Mouse (Mus musculus): Measurements from ENCODE around the gene Inafm1. TPM values are rescaled to one million over a fixed set of nuclear protein-coding genes. Genes with fewer than 3 reads are reported as not detected.

Inafm1 gene
- total RNA-seq, 2 experiments from 2014 or later: 4.3 TPM; not detected in 1

Other genes starting within 250 kb of the Inafm1 start
- gene Bicra, start 225.7 kb downstream of the Inafm1 start, total RNA-seq (2015; ENCODE audit: low replicate concordance): 6.5 and 20.9 TPM in 2 replicates
- gene Bicra, start 225.7 kb downstream of the Inafm1 start, total RNA-seq (2017; ENCODE audit: low replicate concordance): 0.14 and 2.2 TPM in 2 replicates
- not detected in 2 replicates for gene Zfp541, start 211.8 kb downstream of the Inafm1 start, total RNA-seq (2015; ENCODE audit: low replicate concordance)
- gene Zfp541, start 211.8 kb downstream of the Inafm1 start, total RNA-seq (2017; ENCODE audit: low replicate concordance): 0.28 TPM in 1 of 2 replicates, not detected in the other
- gene Napa, start 175.2 kb downstream of the Inafm1 start, total RNA-seq (2015; ENCODE audit: low replicate concordance): 106 and 149 TPM in 2 replicates
- 82.2 and 96.3 TPM in 2 replicates for gene Napa, start 175.2 kb downstream of the Inafm1 start, total RNA-seq (2017; ENCODE audit: low replicate concordance)
- 2.3 and 2.5 TPM in 2 replicates for gene Kptn, start 153.7 kb downstream of the Inafm1 start, total RNA-seq (2015; ENCODE audit: low replicate concordance)
- 3.3 and 12.5 TPM in 2 replicates for gene Kptn, start 153.7 kb downstream of the Inafm1 start, total RNA-seq (2017; ENCODE audit: low replicate concordance)
- not detected in 2 replicates for gene Slc8a2, start 143.8 kb downstream of the Inafm1 start, total RNA-seq (2015; ENCODE audit: low replicate concordance)
- not detected in 2 replicates for gene Slc8a2, start 143.8 kb downstream of the Inafm1 start, total RNA-seq (2017; ENCODE audit: low replicate concordance)
- not detected in 2 replicates for gene Meis3, start 98.5 kb downstream of the Inafm1 start, total RNA-seq (2015; ENCODE audit: low replicate concordance)
- gene Meis3, start 98.5 kb downstream of the Inafm1 start, total RNA-seq (2017; ENCODE audit: low replicate concordance): 0.28 and 1.7 TPM in 2 replicates
- 1.5 and 13.1 TPM in 2 replicates for gene Dhx34, start 51.6 kb downstream of the Inafm1 start, total RNA-seq (2015; ENCODE audit: low replicate concordance)
- 1.0 and 3.1 TPM in 2 replicates for gene Dhx34, start 51.6 kb downstream of the Inafm1 start, total RNA-seq (2017; ENCODE audit: low replicate concordance)
- 3.3 and 6.3 TPM in 2 replicates for gene C5ar2, start 29.5 kb downstream of the Inafm1 start, total RNA-seq (2015; ENCODE audit: low replicate concordance)
- gene C5ar2, start 29.5 kb downstream of the Inafm1 start, total RNA-seq (2017; ENCODE audit: low replicate concordance): 1.7 and 3.1 TPM in 2 replicates
- gene C5ar1, start 14.1 kb downstream of the Inafm1 start, total RNA-seq (2015; ENCODE audit: low replicate concordance): 7.7 and 15.7 TPM in 2 replicates
- gene C5ar1, start 14.1 kb downstream of the Inafm1 start, total RNA-seq (2017; ENCODE audit: low replicate concordance): 2.6 and 7.1 TPM in 2 replicates
- 2.5 and 9.4 TPM in 2 replicates for gene Ccdc9, start 13.2 kb upstream of the Inafm1 start, total RNA-seq (2015; ENCODE audit: low replicate concordance)
- 17.7 and 30.0 TPM in 2 replicates for gene Ccdc9, start 13.2 kb upstream of the Inafm1 start, total RNA-seq (2017; ENCODE audit: low replicate concordance)
- gene Bbc3, start 34.8 kb upstream of the Inafm1 start, total RNA-seq (2015; ENCODE audit: low replicate concordance): 2.3 TPM in 1 of 2 replicates, not detected in the other
- gene Bbc3, start 34.8 kb upstream of the Inafm1 start, total RNA-seq (2017; ENCODE audit: low replicate concordance): 1.5 and 7.5 TPM in 2 replicates
- 19.4 and 29.5 TPM in 2 replicates for gene Sae1, start 114.2 kb upstream of the Inafm1 start, total RNA-seq (2015; ENCODE audit: low replicate concordance)
- 61.9 and 62.0 TPM in 2 replicates for gene Sae1, start 114.2 kb upstream of the Inafm1 start, total RNA-seq (2017; ENCODE audit: low replicate concordance)
- gene Zc3h4, start 127.3 kb upstream of the Inafm1 start, total RNA-seq (2015; ENCODE audit: low replicate concordance): 37.4 and 37.7 TPM in 2 replicates
- gene Zc3h4, start 127.3 kb upstream of the Inafm1 start, total RNA-seq (2017; ENCODE audit: low replicate concordance): 82.9 and 103 TPM in 2 replicates
- gene Tmem160, start 179.2 kb upstream of the Inafm1 start, total RNA-seq (2015; ENCODE audit: low replicate concordance): 8.2 TPM in 1 of 2 replicates, not detected in the other
- gene Tmem160, start 179.2 kb upstream of the Inafm1 start, total RNA-seq (2017; ENCODE audit: low replicate concordance): 4.6 and 6.1 TPM in 2 replicates
- not detected in 2 replicates for gene Npas1, start 204.1 kb upstream of the Inafm1 start, total RNA-seq (2015; ENCODE audit: low replicate concordance)
- not detected in 2 replicates for gene Npas1, start 204.1 kb upstream of the Inafm1 start, total RNA-seq (2017; ENCODE audit: low replicate concordance)